Mouse (Mus musculus): ENCODE data around the gene Rasl10a.
A peak's percentile ranks its signal among the peaks of the same experiment; 100 is the strongest.

The Rasl10a gene

GRCm38 (mm10) chr11:5054151-5054550, 3.8 kb upstream of the Rasl10a start:
- no peak for DNase-seq (ENCODE audit: low spot score)

GRCm38 (mm10) chr11:5054874-5055273, 3.1 kb upstream of the Rasl10a start:
- no peak for DNase-seq (ENCODE audit: low spot score)

GRCm38 (mm10) chr11:5055945-5056938, 1.7 kb upstream of the Rasl10a start:
- DNase-seq (ENCODE audit: low spot score) = no peak

GRCm38 (mm10) chr11:5057064-5057463, 864 bp upstream of the Rasl10a start:
- no peak for DNase-seq (ENCODE audit: low spot score)

- no peak for DNase-seq (ENCODE audit: low spot score)
These were observed 430 bp upstream of the Rasl10a start for GRCm38 (mm10) chr11:5057541-5057855.

- no peak for DNase-seq (ENCODE audit: low spot score)
These were observed 855 bp downstream of the Rasl10a start for GRCm38 (mm10) chr11:5058783-5059182.

GRCm38 (mm10) chr11:5059230-5059629, 1.3 kb downstream of the Rasl10a start:
- DNase-seq (ENCODE audit: low spot score) = no peak

GRCm38 (mm10) chr11:5059704-5060156, 1.8 kb downstream of the Rasl10a start:
- peak; percentile 43 for DNase-seq (ENCODE audit: low spot score)

- DNase-seq (ENCODE audit: low spot score) = no peak
These were observed 3.0 kb downstream of the Rasl10a start for GRCm38 (mm10) chr11:5060756-5061412.

- DNase-seq (ENCODE audit: low spot score) = peak; percentile 70
These were observed 3.6 kb downstream of the Rasl10a start for GRCm38 (mm10) chr11:5061413-5062139.

GRCm38 (mm10) chr11:5062326-5062725, 4.4 kb downstream of the Rasl10a start:
- no peak for DNase-seq (ENCODE audit: low spot score)

- DNase-seq (ENCODE audit: low spot score) = no peak
These were observed 5.1 kb downstream of the Rasl10a start for GRCm38 (mm10) chr11:5062860-5063505.

GRCm38 (mm10) chr11:5063561-5064281, 5.8 kb downstream of the Rasl10a start:
- no peak for DNase-seq (ENCODE audit: low spot score)

- no peak for DNase-seq (ENCODE audit: low spot score)
These were observed 6.5 kb downstream of the Rasl10a start for GRCm38 (mm10) chr11:5064282-5065055.

GRCm38 (mm10) chr11:5065056-5065821, 7.3 kb downstream of the Rasl10a start, which contains the start of gene Gas2l1:
Gas2l1 (minus strand) TSS chr11:5065327.
- peak; percentile 30 for DNase-seq (ENCODE audit: low spot score)

- no peak for DNase-seq (ENCODE audit: low spot score)
These were observed 9.1 kb downstream of the Rasl10a start for GRCm38 (mm10) chr11:5067063-5067462.

- no peak for DNase-seq (ENCODE audit: low spot score)
These were observed 10.4 kb downstream of the Rasl10a start for GRCm38 (mm10) chr11:5068126-5068971.

- peak; percentile 34 for DNase-seq (ENCODE audit: low spot score)
These were observed 17.0 kb downstream of the Rasl10a start for GRCm38 (mm10) chr11:5074882-5075281.

- DNase-seq (ENCODE audit: low spot score) = no peak
These were observed 17.8 kb downstream of the Rasl10a start for GRCm38 (mm10) chr11:5075760-5076159.

Measured in T-cell, adult 2 months (primary cell).